Mouse (Mus musculus): ENCODE results near the gene Shisa9.

The Shisa9 gene

GRCm38 (mm10) chr16:12052051-12052450 is 68.1 kb downstream of the Shisa9 start:
- no peak for DNase-seq (ENCODE audit: low spot score in 2 of 2)

- no peak for DNase-seq (ENCODE audit: low spot score in 2 of 2)
These were observed 88.7 kb downstream of the Shisa9 start for GRCm38 (mm10) chr16:12072573-12072972.

GRCm38 (mm10) chr16:12076270-12076669 is 92.4 kb downstream of the Shisa9 start:
- DNase-seq (ENCODE audit: low spot score in 2 of 2), result no peak

GRCm38 (mm10) chr16:12076700-12077099 is 92.8 kb downstream of the Shisa9 start:
- no peak for DNase-seq (ENCODE audit: low spot score in 2 of 2)

DNA sequence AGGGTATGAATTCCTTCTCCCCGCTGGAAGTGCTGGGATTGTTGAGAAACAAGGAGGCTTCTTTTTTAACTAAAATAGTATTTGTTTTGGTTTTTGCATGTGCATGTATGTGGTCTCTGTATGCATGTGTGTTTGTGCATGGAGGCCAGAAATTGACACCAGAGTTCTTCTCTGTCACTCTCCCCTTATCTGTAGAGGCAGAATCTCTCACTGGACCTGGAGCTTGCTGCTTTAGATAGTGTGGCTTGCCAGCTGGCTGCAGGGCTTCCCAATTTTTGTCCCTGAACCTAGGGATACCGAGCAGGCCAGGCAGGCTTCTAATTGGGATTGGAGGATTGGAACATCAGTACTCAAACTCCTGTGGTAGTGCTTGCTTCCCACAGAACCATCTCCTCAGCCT is 99.2 kb downstream of the Shisa9 start:
- DNase-seq (ENCODE audit: low spot score in 2 of 2), result no peak

GRCm38 (mm10) chr16:12090604-12091235 is 106.8 kb downstream of the Shisa9 start:
- no peak for DNase-seq (ENCODE audit: low spot score in 2 of 2)

DNA sequence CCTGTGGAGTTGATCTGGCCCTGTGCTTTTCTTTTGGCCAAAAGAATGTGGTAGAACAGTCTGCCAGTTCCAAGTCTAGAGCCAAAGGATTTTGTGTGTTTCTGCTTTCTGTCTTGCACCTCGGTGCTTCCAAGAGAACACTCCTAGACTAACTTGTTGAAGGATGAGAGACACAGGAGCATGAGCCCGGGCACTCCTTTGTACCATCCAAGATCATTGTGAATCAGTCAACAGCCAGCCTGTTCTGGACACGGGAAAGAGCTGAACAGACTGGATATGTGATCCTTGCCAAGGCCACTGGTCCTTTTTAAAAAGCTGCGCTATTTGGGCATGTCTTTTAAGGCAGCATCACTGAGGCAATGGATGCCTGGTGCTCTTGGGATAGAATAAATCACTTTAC is 109.3 kb downstream of the Shisa9 start:
- DNase-seq (ENCODE audit: low spot score in 2 of 2), result no peak

- no peak for DNase-seq (ENCODE audit: low spot score in 2 of 2)
These were observed 110.9 kb downstream of the Shisa9 start for GRCm38 (mm10) chr16:12094784-12095315.

- DNase-seq (ENCODE audit: low spot score in 2 of 2), result no peak
These were observed 111.5 kb downstream of the Shisa9 start for GRCm38 (mm10) chr16:12095365-12095764.

DNA sequence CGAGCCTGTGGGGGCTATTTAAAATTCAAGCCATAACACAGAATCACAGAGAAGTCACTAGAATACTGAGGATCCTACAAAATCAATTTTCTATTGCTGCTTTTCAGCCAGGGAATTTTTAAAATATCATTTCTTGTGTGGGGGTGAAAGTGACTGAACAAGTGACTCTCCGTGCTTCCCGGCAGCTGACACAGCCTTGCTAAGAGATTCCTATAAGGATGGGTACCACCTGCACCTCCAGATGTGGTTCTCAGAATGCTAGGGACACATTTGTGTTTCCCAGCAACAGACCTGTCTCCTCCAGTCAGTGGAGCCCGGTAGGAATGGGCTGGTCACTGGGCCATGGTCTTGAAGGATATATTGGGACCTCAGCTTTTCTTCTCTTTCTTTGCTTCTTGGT is 124.5 kb downstream of the Shisa9 start:
- DNase-seq (ENCODE audit: low spot score in 2 of 2), result no peak

DNA sequence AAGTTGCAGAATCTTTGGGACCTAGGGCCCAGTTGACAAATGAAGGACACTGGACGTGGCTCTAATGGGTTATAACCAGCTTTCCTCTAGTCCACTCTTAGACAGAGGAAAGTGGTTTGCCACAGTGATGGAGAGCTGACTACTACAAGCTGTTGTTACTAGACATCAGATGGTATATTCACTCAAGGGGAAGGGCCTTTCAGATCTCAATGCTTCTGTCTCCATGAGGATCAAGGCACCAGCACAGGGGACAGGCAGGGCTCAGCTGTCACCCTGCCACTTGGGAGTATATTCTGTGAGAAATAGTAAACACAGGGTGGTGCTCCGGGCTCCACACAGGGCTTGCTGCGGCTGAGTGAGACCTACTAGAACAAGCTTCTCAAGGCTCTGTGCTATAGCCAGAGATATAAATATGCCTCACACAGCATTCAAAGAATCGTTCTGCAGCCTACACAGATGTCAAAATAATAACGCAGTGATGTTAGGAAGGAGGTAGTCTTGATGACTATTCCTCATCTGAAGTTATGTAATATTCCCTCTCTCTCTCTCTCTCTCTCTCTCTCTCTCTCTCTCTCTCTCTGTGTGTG is 127.0 kb downstream of the Shisa9 start:
- DNase-seq (ENCODE audit: low spot score in 2 of 2), result no peak

DNA sequence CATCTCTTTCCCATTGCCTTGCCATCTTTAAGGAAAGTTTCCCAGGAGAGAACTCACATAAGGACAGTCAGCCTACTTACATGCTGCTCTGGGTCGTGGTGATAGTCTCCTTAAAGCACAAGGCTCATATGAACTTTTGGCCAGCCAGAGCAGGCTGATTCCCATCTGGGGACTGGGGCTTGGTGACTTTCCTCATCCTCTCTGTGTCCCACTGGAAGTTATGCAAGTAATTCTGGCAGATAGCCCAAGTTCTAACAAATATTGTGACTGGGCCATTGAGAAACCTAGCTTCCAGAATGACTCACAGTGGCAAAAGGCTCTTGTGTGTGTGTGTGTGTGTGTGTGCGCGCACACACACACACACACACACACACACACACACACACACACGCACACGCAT is 130.5 kb downstream of the Shisa9 start:
- no peak for DNase-seq (ENCODE audit: low spot score in 2 of 2)

- no peak for DNase-seq (ENCODE audit: low spot score in 2 of 2)
These were observed 131.3 kb downstream of the Shisa9 start for GRCm38 (mm10) chr16:12115040-12115856.

DNA sequence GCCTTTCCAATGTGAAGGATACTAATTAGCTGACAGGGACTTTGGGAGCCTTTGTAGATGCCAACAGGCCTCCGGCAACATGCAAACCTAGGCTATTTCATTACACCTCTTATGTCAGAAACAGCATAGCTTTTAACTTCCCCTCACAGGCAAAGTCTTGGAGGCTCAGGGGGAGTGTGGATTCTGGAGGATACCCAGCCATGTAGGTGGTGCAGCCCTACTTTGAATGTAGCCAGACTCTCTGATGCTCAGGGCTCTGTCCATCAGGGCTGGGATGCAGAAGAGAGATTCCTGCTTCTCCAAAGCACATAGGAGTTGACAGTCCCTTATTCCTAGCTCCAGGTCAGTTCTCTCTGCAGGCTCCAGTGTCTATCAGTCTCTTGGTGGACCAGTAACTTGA is 133.0 kb downstream of the Shisa9 start:
- DNase-seq (ENCODE audit: low spot score in 2 of 2), result no peak

- DNase-seq (ENCODE audit: low spot score in 2 of 2), result no peak
These were observed 135.6 kb downstream of the Shisa9 start for GRCm38 (mm10) chr16:12119463-12119862.

- no peak for DNase-seq (ENCODE audit: low spot score in 2 of 2)
These were observed 145.9 kb downstream of the Shisa9 start for GRCm38 (mm10) chr16:12129782-12130181.

DNA sequence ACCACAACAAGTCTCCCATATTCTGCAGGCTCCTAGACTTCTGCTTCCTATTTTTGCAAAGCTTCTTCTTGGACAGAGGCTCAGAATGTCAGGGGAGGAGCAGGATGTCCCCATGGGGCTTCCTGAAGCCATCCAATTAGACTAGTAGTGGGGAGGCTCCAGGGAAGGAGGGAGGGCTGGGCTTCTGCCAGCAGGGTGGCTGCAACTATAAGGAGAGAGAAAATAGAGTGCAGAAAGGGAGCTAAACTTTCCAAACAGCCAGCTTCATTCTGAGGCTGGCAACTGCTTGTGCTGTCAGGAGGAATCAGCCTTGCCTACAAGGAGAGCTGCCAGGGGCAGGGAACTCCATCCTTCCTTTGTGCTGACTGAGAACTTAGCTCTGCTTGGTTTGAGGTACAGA is 162.8 kb downstream of the Shisa9 start:
- DNase-seq (ENCODE audit: low spot score in 2 of 2), result no peak

GRCm38 (mm10) chr16:12151986-12152385 is 168.1 kb downstream of the Shisa9 start:
- no peak for DNase-seq (ENCODE audit: low spot score in 2 of 2)

DNA sequence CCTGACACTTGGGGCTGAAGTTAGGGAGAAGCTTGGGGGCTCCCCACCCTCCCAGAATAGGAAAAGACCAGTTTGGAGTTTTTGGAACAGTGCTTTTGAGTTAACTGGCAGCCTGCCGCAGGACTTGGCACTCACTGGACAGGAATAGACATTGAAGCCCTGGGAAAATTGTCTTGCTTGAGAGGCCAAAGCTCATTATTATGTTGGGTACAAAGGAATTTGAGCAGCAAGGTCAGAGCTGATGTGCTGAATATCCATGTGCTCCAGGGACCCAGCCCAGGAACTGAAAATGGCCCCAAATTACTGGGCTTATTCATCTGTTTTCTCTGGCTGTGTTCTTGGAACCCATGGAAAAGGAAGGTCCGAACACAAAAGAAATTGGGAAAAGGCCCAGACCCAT is 170.6 kb downstream of the Shisa9 start:
- DNase-seq (ENCODE audit: low spot score in 2 of 2), result no peak

GRCm38 (mm10) chr16:12173482-12174041 is 189.6 kb downstream of the Shisa9 start:
- no peak for DNase-seq (ENCODE audit: low spot score in 2 of 2)

- no peak for DNase-seq (ENCODE audit: low spot score in 2 of 2)
These were observed 194.1 kb downstream of the Shisa9 start for GRCm38 (mm10) chr16:12178031-12178430.

DNA sequence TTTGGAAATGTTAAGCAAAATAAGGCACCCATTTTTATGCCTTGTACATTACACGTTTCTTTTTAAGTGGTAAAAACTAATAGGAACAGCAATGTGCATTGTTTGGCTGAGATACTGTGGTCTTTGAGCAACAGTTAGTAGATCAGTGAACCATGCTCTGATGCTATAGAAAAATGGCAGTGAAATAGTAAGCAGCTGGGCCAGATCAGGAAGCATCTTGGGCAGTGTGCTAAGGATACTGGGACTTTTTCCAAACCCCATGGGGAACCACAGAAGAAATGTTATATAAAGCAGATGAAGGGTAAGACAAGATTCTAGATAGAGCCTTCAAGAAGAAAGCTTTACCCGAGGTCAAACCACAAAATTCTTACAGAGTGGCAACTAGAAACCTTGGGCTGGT is 205.8 kb downstream of the Shisa9 start:
- no peak for DNase-seq (ENCODE audit: low spot score in 2 of 2)

All from spleen, postnatal 10 days (tissue).